Mouse (Mus musculus) heart, adult 2 months (tissue): ENCODE measurements around the gene Csnk1e.

Experiments
- CTCF ChIP-seq: fragments of 200-600 bp; IDR thresholded peaks from 2 replicates; pipeline ENCODE4 v1.8.1; 2022; ENCODE audit warnings: antibody characterized with exemption, mild to moderate bottlenecking, moderate library complexity
- POLR2A ChIP-seq: fragments of 200-500 bp; IDR thresholded peaks from 2 replicates; pipeline ENCODE4 v1.6.1; 2011; ENCODE audit warnings: mild to moderate bottlenecking, low read depth, low read length, control low read depth; ENCODE audit not compliant: insufficient read depth

GRCm38 (mm10) chr15:79387611-79388010 is 67.8 kb downstream of the Csnk1e start:
- TF ChIP-seq CTCF = no peak
- TF ChIP-seq POLR2A = no peak
